Mouse (Mus musculus) liver, postnatal 0 days (tissue): ENCODE measurements around the gene Ddit4l. TPM values are rescaled to one million over a fixed set of nuclear protein-coding genes. Genes with fewer than 3 reads are reported as not detected.
"Not testable (repeated sequence)": the region's sequence is repeated elsewhere in the genome, so short reads cannot be mapped to it uniquely, and the experiment has no call there.

Experiments
- ATAC-seq: fragments of 200-750 bp; cut with Nextera tagmentation; 2 replicates; pipeline ENCODE4 v1.8.0; 2017; ENCODE audit warnings: mild to moderate bottlenecking, moderate library complexity
- DNase-seq: peaks from one replicate; pipeline ENCODE4 v3.0.0-alpha.2; 2016
- H3K27ac ChIP-seq: fragments of 300-500 bp; sonication (generic); 2 replicates; pipeline ENCODE4 v1.5.1; 2014; ENCODE audit warnings: antibody characterized with exemption, moderate library complexity, mild to moderate bottlenecking, low read depth
- H3K27me3 ChIP-seq: fragments of 300-500 bp; sonication (generic); 2 replicates; pipeline ENCODE4 v1.6.1; 2014; ENCODE audit warnings: low read length, control low read depth, mixed read lengths; ENCODE audit not compliant: insufficient read depth
- H3K36me3 ChIP-seq: fragments of 300-500 bp; sonication (generic); replicated peaks from 2 replicates; pipeline ENCODE4 v1.6.1; 2014; ENCODE audit warnings: mild to moderate bottlenecking, control low read depth, low read length, moderate library complexity, mixed read lengths; ENCODE audit not compliant: insufficient read depth
- H3K4me1 ChIP-seq: fragments of 300-500 bp; sonication (generic); 2 replicates; pipeline ENCODE4 v1.6.1; 2014; ENCODE audit warnings: antibody characterized with exemption, mild to moderate bottlenecking, control low read depth; ENCODE audit not compliant: insufficient read depth
- H3K4me2 ChIP-seq: fragments of 300-500 bp; sonication (generic); 2 replicates; pipeline ENCODE4 v1.6.1; 2014; ENCODE audit warnings: low read depth, mild to moderate bottlenecking, low read length, moderate library complexity, mixed read lengths
- H3K4me3 ChIP-seq: fragments of 300-500 bp; sonication (generic); 2 replicates; pipeline ENCODE4 v1.5.1; 2014; ENCODE audit warnings: low read depth, low read length
- H3K9ac ChIP-seq: fragments of 300-500 bp; sonication (generic); replicated peaks from 2 replicates; pipeline ENCODE4 v1.6.1; 2014; ENCODE audit warnings: mild to moderate bottlenecking, moderate library complexity
- H3K9me3 ChIP-seq: fragments of 300-500 bp; sonication (generic); 2 replicates; pipeline ENCODE4 v1.6.1; 2016; ENCODE audit warnings: mild to moderate bottlenecking, control low read depth, low read length, mixed read lengths
- CTCF ChIP-seq: sonication (generic); IDR thresholded peaks from 2 replicates; pipeline ENCODE4 v1.5.1; 2016; ENCODE audit warnings: antibody characterized with exemption, low read depth
- EP300 ChIP-seq: IDR thresholded peaks from 2 replicates; pipeline ENCODE4 v1.6.1; 2016; ENCODE audit warnings: antibody characterized with exemption, low read depth, mild to moderate bottlenecking
- WGBS: fragments of 180-500 bp; shearing (Covaris S2); extraction: QIAGEN DNeasy Blood & Tissue Kit; methylation state at CpG from one replicate; pipeline ENCODE4 v1.1.7; 2014; ENCODE audit not compliant: insufficient replicate concordance; 5-methylcytosine and 5-hydroxymethylcytosine counted together
- polyA plus RNA-seq: library from polyadenylated mRNA; unstranded; fragments of >200 nt; fragmentation: Nextera tagmentation; extraction: Ambion mirVana; gene quantifications from 2 replicates; pipeline ENCODE4 v1.2.1, GENCODE M21; 2015

Gene Ddit4l
- 0.95 and 2.5 TPM in 2 replicates for polyA plus RNA-seq

- 84% methylated on average over 3 of the region's 3 CpGs for WGBS
- H3K4me3 ChIP-seq, H3K27me3 ChIP-seq, DNase-seq, H3K4me1 ChIP-seq, H3K36me3 ChIP-seq, H3K9me3 ChIP-seq, ATAC-seq, H3K27ac ChIP-seq, H3K9ac ChIP-seq, H3K4me2 ChIP-seq: not testable (repeated sequence)
These were observed at the start of gene Ddit4l for GRCm38 (mm10) chr3:137621312-137621711. Gene Ddit4l (plus strand): TSS chr3:137621612.

GRCm38 (mm10) chr3:137576146-137576545 lies 45.3 kb upstream of the Ddit4l start:
- TF ChIP-seq EP300 (no peak), CTCF (no peak)
- DNase-seq (no peak), ATAC-seq (no peak)
- 70% methylated on average over 4 of the region's 4 CpGs for WGBS
- Histone ChIP-seq H3K9ac (no peak overlapping the region), H3K9me3 (no peaks in the 10 kb centered on the region), H3K4me2 (no peak overlapping the region), H3K27me3 (no peaks in the 10 kb centered on the region), H3K36me3 (no peaks in the 10 kb centered on the region), H3K4me1 (no peaks in the 10 kb centered on the region), H3K4me3 (no peak overlapping the region), H3K27ac (no peak overlapping the region)

DNA sequence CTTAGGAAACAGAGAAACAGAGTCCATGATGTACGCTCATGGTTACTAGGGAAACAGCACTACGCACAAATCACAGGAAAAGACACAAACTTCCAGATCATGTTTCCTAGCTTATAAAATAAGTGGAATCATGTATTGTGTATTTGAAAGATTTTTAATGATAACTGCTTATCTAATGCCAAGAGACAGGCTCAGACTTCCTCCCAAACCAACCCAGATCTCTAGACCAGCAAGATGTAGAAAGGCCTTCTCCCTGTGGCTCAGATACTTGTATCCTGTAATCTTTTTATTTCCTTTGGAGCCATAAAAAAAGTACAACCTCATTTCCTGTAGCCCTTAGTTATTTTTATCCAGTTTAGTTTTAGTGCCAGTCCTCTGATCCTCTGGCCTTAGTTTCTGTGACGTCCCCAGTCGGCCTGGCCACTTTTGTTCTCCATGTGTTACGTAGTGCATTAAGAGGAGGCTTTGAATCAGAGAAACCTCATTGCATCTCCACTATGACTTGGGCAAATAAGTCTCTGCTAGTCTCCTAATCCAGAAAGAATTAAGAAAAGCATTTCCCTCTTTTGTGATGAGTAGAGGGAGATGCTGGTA lies 34.9 kb upstream of the Ddit4l start:
- Histone ChIP-seq H3K36me3 (no peaks in the 10 kb centered on the region), H3K27ac (no peak overlapping the region), H3K9ac (no peak overlapping the region), H3K27me3 (no peaks in the 10 kb centered on the region), H3K9me3 (no peaks in the 10 kb centered on the region), H3K4me3 (no peak overlapping the region), H3K4me2 (no peak overlapping the region), H3K4me1 (no peaks in the 10 kb centered on the region)
- DNase-seq (no peak), ATAC-seq (no peak)
- no peak for TF ChIP-seq EP300
- TF ChIP-seq CTCF, result no peak
- WGBS, result 74% methylated on average over 5 of the region's 5 CpGs

DNA sequence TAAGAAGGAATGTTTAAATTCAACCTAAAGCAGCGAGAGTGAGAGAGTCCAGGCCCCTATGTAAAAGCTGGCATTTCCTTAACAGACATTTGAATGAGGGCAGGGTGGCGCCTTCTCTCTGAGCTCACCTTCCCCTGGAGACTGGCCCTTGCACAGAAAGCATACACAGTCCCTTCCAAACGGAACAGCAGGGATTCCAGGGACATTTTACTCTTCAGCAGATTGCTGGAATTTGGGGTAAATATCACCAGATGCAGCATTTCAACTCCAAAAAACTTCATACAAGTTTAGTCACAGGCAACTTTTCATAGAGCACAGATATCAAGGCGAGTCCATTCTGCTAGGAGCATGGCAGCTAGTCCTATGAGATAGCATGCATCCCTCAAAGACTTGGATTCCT lies 31.6 kb upstream of the Ddit4l start:
- no peaks in the 10 kb centered on the region for H3K9me3 ChIP-seq
- ATAC-seq, result no peak
- no peak overlapping the region for H3K27ac ChIP-seq
- 60% methylated on average over 4 of the region's 4 CpGs for WGBS
- H3K4me3 ChIP-seq, result no peak overlapping the region
- no peak overlapping the region for H3K9ac ChIP-seq
- no peak overlapping the region for H3K4me2 ChIP-seq
- H3K4me1 ChIP-seq, result no peaks in the 10 kb centered on the region
- no peak for DNase-seq
- no peaks in the 10 kb centered on the region for H3K27me3 ChIP-seq
- TF ChIP-seq EP300 (no peak), CTCF (no peak)
- no peaks in the 10 kb centered on the region for H3K36me3 ChIP-seq

DNA sequence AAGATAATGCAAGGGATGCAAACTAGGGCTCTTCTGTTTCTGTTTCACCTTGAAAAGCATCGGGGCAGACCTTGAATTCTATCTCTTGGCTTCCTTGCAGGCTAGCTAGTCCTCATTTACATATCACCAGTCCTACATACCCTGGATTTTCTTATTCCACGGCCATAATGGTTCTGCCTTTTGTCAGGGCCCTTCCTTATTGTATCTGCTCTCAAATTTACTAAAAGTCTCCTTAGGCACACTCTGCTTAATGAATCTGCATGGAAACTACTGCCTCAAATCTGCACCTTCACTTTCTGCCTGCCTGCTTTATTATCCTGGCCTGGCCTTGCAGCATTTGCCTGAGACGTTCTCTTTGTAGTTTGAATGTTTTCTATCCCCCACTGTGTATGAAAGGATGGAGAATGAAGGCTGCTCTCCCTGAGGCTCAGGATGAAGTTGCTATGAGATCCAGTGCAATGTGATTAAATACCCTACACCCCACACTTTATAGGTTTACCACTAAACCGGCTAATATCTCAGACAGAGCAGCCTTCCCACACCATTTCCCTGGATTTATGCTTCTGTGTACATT lies 27.0 kb upstream of the Ddit4l start:
- no peak overlapping the region for H3K4me2 ChIP-seq
- no peaks in the 10 kb centered on the region for H3K4me1 ChIP-seq
- H3K4me3 ChIP-seq, result no peak overlapping the region
- ATAC-seq, result no peak
- WGBS, result 65% methylated on average over 4 of the region's 4 CpGs
- no peak for DNase-seq
- H3K9me3 ChIP-seq, result no peaks in the 10 kb centered on the region
- no peaks in the 10 kb centered on the region for H3K36me3 ChIP-seq
- H3K27ac ChIP-seq, result no peak overlapping the region
- H3K9ac ChIP-seq, result no peak overlapping the region
- no peak for TF ChIP-seq EP300
- no peak for TF ChIP-seq CTCF
- H3K27me3 ChIP-seq, result no peaks in the 10 kb centered on the region

- Histone ChIP-seq H3K27ac (no peak overlapping the region), H3K4me1 (peaks cover 7% of the 10 kb centered on the region), H3K4me2 (no peak overlapping the region), H3K9ac (no peak overlapping the region), H3K9me3 (no peaks in the 10 kb centered on the region), H3K4me3 (no peak overlapping the region), H3K27me3 (no peaks in the 10 kb centered on the region), H3K36me3 (no peaks in the 10 kb centered on the region)
- 65% methylated on average over 1 of the region's 1 CpGs for WGBS
- peak; percentile 50; the same call in 1 of the 2 replicates for ATAC-seq
- DNase-seq, result no peak
- TF ChIP-seq CTCF (no peak), EP300 (no peak)
These were observed 12.4 kb upstream of the Ddit4l start for GRCm38 (mm10) chr3:137608918-137609435.
